Mouse (Mus musculus) cerebellum, adult 2 months (tissue): ENCODE measurements around the gene Bag3. TPM values are rescaled to one million over a fixed set of nuclear protein-coding genes. Genes with fewer than 3 reads are reported as not detected.

ENCODE experiments used
- DNase-seq, 2 experiments: peaks; one replicate each; pipeline ENCODE4 v3.0.0; 2021
- H3K27ac ChIP-seq: fragments of 200-500 bp; 2 replicates; pipeline ENCODE4 v1.5.1; 2012; ENCODE audit warnings: low read length, control low read depth, inconsistent platforms; ENCODE audit not compliant: insufficient read depth
- H3K27me3 ChIP-seq: fragments of 200-500 bp; 2 replicates; pipeline ENCODE4 v1.6.1; 2012; ENCODE audit warnings: inconsistent platforms, mild to moderate bottlenecking, low read length, moderate library complexity; ENCODE audit not compliant: control insufficient read depth, insufficient read depth
- H3K4me1 ChIP-seq: fragments of 200-500 bp; 2 replicates; pipeline ENCODE4 v1.6.1; 2011; ENCODE audit warnings: low read length; ENCODE audit not compliant: control insufficient read depth, insufficient read depth
- H3K4me3 ChIP-seq: fragments of 200-500 bp; replicated peaks from 2 replicates; pipeline ENCODE3; 2011; ENCODE audit warnings: mild to moderate bottlenecking, low read depth, low read length, control low read depth; ENCODE audit not compliant: insufficient read depth
- CTCF ChIP-seq: fragments of 200-500 bp; IDR thresholded peaks from 2 replicates; pipeline ENCODE4 v1.5.1; 2011; ENCODE audit warnings: low read depth, mild to moderate bottlenecking, control low read depth, low read length, moderate library complexity, borderline replicate concordance; ENCODE audit not compliant: insufficient read depth
- POLR2A ChIP-seq: fragments of 200-500 bp; IDR thresholded peaks from 2 replicates; pipeline ENCODE4 v1.6.1; 2011; ENCODE audit warnings: low read length, control low read depth, borderline replicate concordance; ENCODE audit not compliant: insufficient read depth
- WGBS: fragments of 180-500 bp; shearing (Covaris S2); methylation state at CpG from one replicate; pipeline ENCODE4 v1.1.7; 2018; 5-methylcytosine and 5-hydroxymethylcytosine counted together
- polyA plus RNA-seq: library from polyadenylated mRNA; depleted of rRNA; stranded (reverse); fragments of >200 nt; gene quantifications from 2 replicates; pipeline ENCODE4 v1.2.3, GENCODE M21; 2012; rRNA removed

Bag3 gene
- polyA plus RNA-seq, 1 experiment, result 19.0 TPM

- WGBS, result 21% methylated on average over 6 of the region's 6 CpGs
Observed at GRCm38 (mm10) chr7:128583213-128583948, 60.0 kb downstream of the Bag3 start.

GRCm38 (mm10) chr7:128587334-128587933, 64.0 kb downstream of the Bag3 start:
- DNase-seq, result no peak
- WGBS, result 77% methylated on average over 4 of the region's 4 CpGs

More at GRCm38 (mm10) chr7:128583213-128583948, 60.0 kb downstream of the Bag3 start:
- Histone ChIP-seq H3K4me1 (peaks cover 13% of the 10 kb centered on the region), H3K4me3 (no peak overlapping the region), H3K27me3 (no peaks in the 10 kb centered on the region), H3K27ac (0 out of 2 replicates have a peak overlapping the region, but pooled peaks have one; percentile 8)
- TF ChIP-seq CTCF, result no peak
- no peak for TF ChIP-seq POLR2A
- DNase-seq, result peak; percentile 62 to 80

GRCm38 (mm10) chr7:128591345-128592084, 68.1 kb downstream of the Bag3 start:
- no peak for TF ChIP-seq POLR2A
- no peak for TF ChIP-seq CTCF
- no peaks in the 10 kb centered on the region for H3K27me3 ChIP-seq
- H3K4me1 ChIP-seq, result no peaks in the 10 kb centered on the region
- H3K4me3 ChIP-seq, result no peak overlapping the region
- DNase-seq, result no peak
- H3K27ac ChIP-seq, result no peak overlapping the region
- 69% methylated on average over 9 of the region's 9 CpGs for WGBS

More at GRCm38 (mm10) chr7:128587334-128587933, 64.0 kb downstream of the Bag3 start:
- Histone ChIP-seq H3K4me3 (no peak overlapping the region), H3K27me3 (no peaks in the 10 kb centered on the region), H3K4me1 (peaks cover 7% of the 10 kb centered on the region), H3K27ac (no peak overlapping the region)
- no peak for TF ChIP-seq CTCF
- no peak for TF ChIP-seq POLR2A

GRCm38 (mm10) chr7:128592118-128592935, 68.9 kb downstream of the Bag3 start:
- WGBS, result 39% methylated on average over 21 of the region's 21 CpGs
- H3K4me3 ChIP-seq, result no peak overlapping the region
- no peaks in the 10 kb centered on the region for H3K27me3 ChIP-seq
- H3K27ac ChIP-seq, result peak overlapping the region; percentile 39; the same call in 1 of the 2 replicates
- H3K4me1 ChIP-seq, result no peaks in the 10 kb centered on the region
- no peak for DNase-seq
- TF ChIP-seq POLR2A (no peak), CTCF (no peak)

- H3K4me1 ChIP-seq, result no peaks in the 10 kb centered on the region
- DNase-seq, result no peak
- TF ChIP-seq CTCF, result no peak
- no peak for TF ChIP-seq POLR2A
- H3K27ac ChIP-seq, result peak overlapping the region; percentile 39; the same call in 1 of the 2 replicates
- no peaks in the 10 kb centered on the region for H3K27me3 ChIP-seq
- WGBS, result 58% methylated on average over 6 of the region's 6 CpGs
- no peak overlapping the region for H3K4me3 ChIP-seq
Observed at GRCm38 (mm10) chr7:128592936-128593241, 69.5 kb downstream of the Bag3 start.

GRCm38 (mm10) chr7:128596274-128596673, 72.9 kb downstream of the Bag3 start:
- Histone ChIP-seq H3K4me1 (no peaks in the 10 kb centered on the region), H3K27me3 (no peaks in the 10 kb centered on the region), H3K4me3 (no peak overlapping the region), H3K27ac (no peak overlapping the region)
- TF ChIP-seq CTCF, result no peak
- no peak for TF ChIP-seq POLR2A
- no peak for DNase-seq
- whole genome bisulfite sequencing, result 95% methylated on average over 2 of the region's 2 CpGs

Other genes starting within 250 kb of the Bag3 start
- 35.4 and 38.9 TPM in 2 replicates for gene BC017158, start 225.4 kb upstream of the Bag3 start, polyA plus RNA-seq
- 68.2 and 73.0 TPM in 2 replicates for gene Rgs10, start 104.9 kb upstream of the Bag3 start, polyA plus RNA-seq
- 134 and 136 TPM in 2 replicates for gene Tial1, start 61.9 kb upstream of the Bag3 start, polyA plus RNA-seq
- 101 and 104 TPM in 2 replicates for gene Inpp5f, start 87.7 kb downstream of the Bag3 start, polyA plus RNA-seq
- 20.5 and 22.6 TPM in 2 replicates for gene Mcmbp, start 216.9 kb downstream of the Bag3 start, polyA plus RNA-seq
- 18.2 and 21.7 TPM in 2 replicates for gene Sec23ip, start 221.3 kb downstream of the Bag3 start, polyA plus RNA-seq